Mouse (Mus musculus) frontal cortex, postnatal 25 days (tissue): ENCODE results near the gene Ighmbp2.

Source experiments
- DNase-seq, 2 experiments: peaks; one replicate each; pipeline ENCODE4 v3.0.0; 2022; ENCODE audit warnings: low spot score in 2 of 2

The Ighmbp2 gene

GRCm38 (mm10) chr19:3282572-3283467 is at the start of gene Ighmbp2, which contains the start of gene Mrpl21:
TSS of gene Ighmbp2 (minus strand) at chr19:3283017.
TSS of gene Mrpl21 (plus strand) at chr19:3282901.
- DNase-seq, result peak; percentile 87 to 94

GRCm38 (mm10) chr19:3326479-3327047 is 43.7 kb upstream of the Ighmbp2 start:
- no peak for DNase-seq

GRCm38 (mm10) chr19:3325771-3326478 is 43.1 kb upstream of the Ighmbp2 start:
- DNase-seq, result no peak

- DNase-seq, result peak; percentile 37 to 39
Measured at GRCm38 (mm10) chr19:3324931-3325711, 42.3 kb upstream of the Ighmbp2 start.

- DNase-seq, result no peak
Measured at GRCm38 (mm10) chr19:3324271-3324811, 41.5 kb upstream of the Ighmbp2 start.

GRCm38 (mm10) chr19:3323753-3324270 is 41.0 kb upstream of the Ighmbp2 start:
- peak in 1 of 2 experiments; percentile 15 for DNase-seq

- peak; percentile 29 to 45 for DNase-seq
Measured at GRCm38 (mm10) chr19:3323201-3323621, 40.4 kb upstream of the Ighmbp2 start.

- no peak for DNase-seq
Measured at GRCm38 (mm10) chr19:3322261-3322969, 39.6 kb upstream of the Ighmbp2 start, which contains the start of gene Cpt1a. TSS of gene Cpt1a (plus strand) at chr19:3322334.

GRCm38 (mm10) chr19:3321617-3322016 is 38.8 kb upstream of the Ighmbp2 start:
- DNase-seq, result no peak

- DNase-seq, result no peak
Measured at GRCm38 (mm10) chr19:3320801-3321200, 38.0 kb upstream of the Ighmbp2 start.

GRCm38 (mm10) chr19:3320086-3320485 is 37.3 kb upstream of the Ighmbp2 start:
- no peak for DNase-seq

GRCm38 (mm10) chr19:3319341-3319740 is 36.5 kb upstream of the Ighmbp2 start:
- no peak for DNase-seq

- no peak for DNase-seq
Measured at GRCm38 (mm10) chr19:3307175-3307949, 24.5 kb upstream of the Ighmbp2 start.

GRCm38 (mm10) chr19:3304017-3304416 is 21.2 kb upstream of the Ighmbp2 start:
- DNase-seq, result no peak

- DNase-seq, result no peak
Measured at GRCm38 (mm10) chr19:3297775-3298174, 15.0 kb upstream of the Ighmbp2 start.

- no peak for DNase-seq
Measured at GRCm38 (mm10) chr19:3297034-3297433, 14.2 kb upstream of the Ighmbp2 start.

- no peak for DNase-seq
Measured at GRCm38 (mm10) chr19:3295245-3295644, 12.4 kb upstream of the Ighmbp2 start.

- DNase-seq, result no peak
Measured at GRCm38 (mm10) chr19:3292993-3293392, 10.2 kb upstream of the Ighmbp2 start.

- DNase-seq, result peak; percentile 38 to 40
Measured at GRCm38 (mm10) chr19:3292028-3292427, 9.2 kb upstream of the Ighmbp2 start.
